8 mouse cellular contexts compared by ENCODE assay signal in the genomic region with DNA sequence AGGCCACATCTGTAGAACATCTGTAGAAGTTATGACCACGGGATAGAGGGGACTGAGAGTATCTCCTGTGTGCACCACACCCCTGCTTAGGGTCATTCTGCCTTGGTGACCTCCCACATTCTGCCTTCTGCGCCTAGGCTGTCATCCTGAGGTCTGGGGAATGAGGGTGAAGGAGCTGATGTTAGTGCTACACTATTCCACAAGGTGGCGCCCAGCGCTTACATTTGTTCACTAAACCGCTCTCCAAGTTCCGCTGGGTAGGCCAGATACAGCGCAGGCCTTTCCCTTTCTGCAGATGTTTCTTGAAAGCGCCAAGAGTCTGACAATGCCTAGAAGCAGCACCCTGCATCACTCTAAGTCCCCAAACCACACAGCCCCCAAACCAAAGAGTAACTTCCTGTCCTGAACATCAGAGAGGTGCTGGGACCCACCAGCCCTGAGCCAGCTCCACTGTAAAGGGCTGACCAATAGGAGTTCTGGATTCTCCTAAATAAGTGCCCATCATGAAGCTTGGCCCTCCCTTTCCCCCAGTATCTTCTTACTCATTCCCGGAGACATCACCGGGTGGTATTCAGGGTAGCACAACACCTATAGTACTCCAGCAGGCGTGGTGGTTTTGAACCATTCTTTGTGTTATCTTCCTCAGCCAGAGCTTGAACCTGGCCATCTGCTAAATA. TPM values are rescaled to one million over a fixed set of nuclear protein-coding genes. Genes with fewer than 3 reads are reported as not detected.
DNase-seq lines count a peak whose midpoint lies in the region; ATAC-seq and TF ChIP-seq lines count a peak whose summit lies in the region.

No protein-coding gene starts in this region.

- H3K27ac ChIP-seq in embryonic facial prominence, embryonic 15.5 days (replicated peaks), result no peak overlapping the region
- H3K27ac ChIP-seq in heart, embryonic 12.5 days (ENCODE audit: poor library complexity, severe bottlenecking), result no peak overlapping the region
- no peak overlapping the region for H3K27ac ChIP-seq in kidney, embryonic 16.5 days (ENCODE audit: low read length)
- H3K27ac ChIP-seq in testis, adult 2 months (ENCODE audit: control insufficient read depth, insufficient read depth, low read depth, low read length), result no peak overlapping the region

- H3K4me1 ChIP-seq in embryonic facial prominence, embryonic 15.5 days, result peaks cover 6% of the 10 kb centered on the region
- H3K4me1 ChIP-seq in heart, embryonic 12.5 days (replicated peaks), result no peaks in the 10 kb centered on the region
- H3K4me1 ChIP-seq in kidney, embryonic 16.5 days (ENCODE audit: insufficient read depth, low read length), result no peaks in the 10 kb centered on the region
- H3K4me1 ChIP-seq in testis, adult 2 months (ENCODE audit: control insufficient read depth, insufficient read depth, low read length), result no peaks in the 10 kb centered on the region

- H3K9me3 ChIP-seq in embryonic facial prominence, embryonic 15.5 days (replicated peaks), result no peaks in the 10 kb centered on the region
- H3K9me3 ChIP-seq in heart, embryonic 12.5 days (replicated peaks), result no peaks in the 10 kb centered on the region
- H3K9me3 ChIP-seq in kidney, embryonic 16.5 days (ENCODE audit: low read length), result no peaks in the 10 kb centered on the region

- H3K36me3 ChIP-seq in embryonic facial prominence, embryonic 15.5 days, result no peaks in the 10 kb centered on the region
- H3K36me3 ChIP-seq in heart, embryonic 12.5 days, result no peaks in the 10 kb centered on the region
- H3K36me3 ChIP-seq in kidney, embryonic 16.5 days (ENCODE audit: insufficient read depth, low read length), result no peaks in the 10 kb centered on the region
- no peaks in the 10 kb centered on the region for H3K36me3 ChIP-seq in testis, adult 2 months (ENCODE audit: control insufficient read depth, insufficient read depth, low read length)

- H3K9ac ChIP-seq in embryonic facial prominence, embryonic 15.5 days, result no peak overlapping the region
- H3K9ac ChIP-seq in heart, embryonic 12.5 days, result no peak overlapping the region
- H3K9ac ChIP-seq in kidney, embryonic 16.5 days (replicated peaks; ENCODE audit: low read length), result no peak overlapping the region

- peak; percentile 53; the same call in 1 of the 2 replicates for ATAC-seq in embryonic facial prominence, embryonic 15.5 days (ENCODE audit: insufficient number of reproducible peaks, low FRiP score, low TSS enrichment, low read depth)
- ATAC-seq in heart, embryonic 12.5 days (ENCODE audit: insufficient number of reproducible peaks, low FRiP score), result peak; percentile 16; the same call in 1 of the 2 replicates
- peak; percentile 87 for ATAC-seq in kidney, embryonic 16.5 days (ENCODE audit: low FRiP score, low TSS enrichment)

- peak; percentile 28 for DNase-seq in CD4-positive helper T cell, adult 2 months (ENCODE audit: low read depth, low spot score)
- DNase-seq in brain, adult 2 months (ENCODE audit: low read depth, low spot score), result peak; percentile 88
- DNase-seq in liver, result peak; percentile 73
- peak; percentile 28 to 34 for DNase-seq in natural killer cell, adult 2 months (ENCODE audit: low spot score in 2 of 2)

- H3K27me3 ChIP-seq in embryonic facial prominence, embryonic 15.5 days, result peaks cover 4% of the 10 kb centered on the region; the same call in 1 of the 2 replicates
- H3K27me3 ChIP-seq in heart, embryonic 12.5 days (replicated peaks), result no peaks in the 10 kb centered on the region; the same call in 1 of the 2 replicates
- H3K27me3 ChIP-seq in kidney, embryonic 16.5 days (ENCODE audit: insufficient read depth, low read length), result no peaks in the 10 kb centered on the region
- no peaks in the 10 kb centered on the region for H3K27me3 ChIP-seq in testis, adult 2 months (ENCODE audit: control insufficient read depth, insufficient read depth, low read length)

- H3K4me2 ChIP-seq in embryonic facial prominence, embryonic 15.5 days (replicated peaks), result no peak overlapping the region
- peak overlapping the region; percentile 32; the same call in 1 of the 2 replicates for H3K4me2 ChIP-seq in heart, embryonic 12.5 days
- H3K4me2 ChIP-seq in kidney, embryonic 16.5 days (replicated peaks; ENCODE audit: low read depth, low read length), result no peak overlapping the region

- H3K4me3 ChIP-seq in embryonic facial prominence, embryonic 15.5 days (replicated peaks), result no peak overlapping the region
- no peak overlapping the region for H3K4me3 ChIP-seq in heart, embryonic 12.5 days
- H3K4me3 ChIP-seq in kidney, embryonic 16.5 days (ENCODE audit: low read length), result no peak overlapping the region
- H3K4me3 ChIP-seq in testis, adult 2 months (ENCODE audit: control insufficient read depth, low read depth, low read length), result no peak overlapping the region

- peak; percentile 74; the same call in 1 of the 2 replicates for TF ChIP-seq CTCF in testis, adult 2 months (IDR thresholded peaks at IDR 0.05; ENCODE audit: control insufficient read depth, insufficient read depth, insufficient replicate concordance, low read depth, low read length)

- WGBS in embryonic facial prominence, embryonic 15.5 days, result 11% methylated on average over 11 of the region's 11 CpGs
- whole genome bisulfite sequencing in heart, embryonic 12.5 days, result 11% methylated on average over 11 of the region's 11 CpGs
- 9% methylated on average over 11 of the region's 11 CpGs for WGBS in kidney, embryonic 16.5 days

- TF ChIP-seq POLR2A in testis, adult 2 months (IDR thresholded peaks at IDR 0.05; ENCODE audit: control insufficient read depth, low read depth, low read length), result no peak

RNA-seq across cellular contexts. Expression of gene Anxa8, which starts 5.3 kb away (rescaled TPM):
- 80.4 and 86.4 TPM in 2 replicates for polyA plus RNA-seq in embryonic facial prominence, embryonic 15.5 days (2015; fragmentation: Nextera tagmentation; extraction: Ambion mirVana)
- 0.61 and 0.74 TPM in 2 replicates for polyA plus RNA-seq in heart, embryonic 12.5 days (2016; fragmentation: Nextera tagmentation; extraction: Ambion mirVana)
- 1.6 and 2.7 TPM in 2 replicates for polyA plus RNA-seq in kidney, embryonic 16.5 days (2015; fragmentation: Nextera tagmentation; extraction: Ambion mirVana)
- 0.08 and 0.21 TPM in 2 replicates for polyA plus RNA-seq in testis, adult 2 months (2012; rRNA removed)

RNA-seq across cellular contexts. Expression of gene A630023A22Rik, which starts 22.1 kb away (rescaled TPM):
- 0.41 TPM in 1 of 2 replicates, not detected in the other for polyA plus RNA-seq in embryonic facial prominence, embryonic 15.5 days (2015; fragmentation: Nextera tagmentation; extraction: Ambion mirVana)
- not detected in 2 replicates for polyA plus RNA-seq in heart, embryonic 12.5 days (2016; fragmentation: Nextera tagmentation; extraction: Ambion mirVana)
- polyA plus RNA-seq in kidney, embryonic 16.5 days (2015; fragmentation: Nextera tagmentation; extraction: Ambion mirVana), result not detected in 2 replicates
- 13.5 and 14.8 TPM in 2 replicates for polyA plus RNA-seq in testis, adult 2 months (2012; rRNA removed)

RNA-seq across cellular contexts. Expression of gene Antxrl, which starts 28.0 kb away (rescaled TPM):
- not detected in 2 replicates for polyA plus RNA-seq in embryonic facial prominence, embryonic 15.5 days (2015; fragmentation: Nextera tagmentation; extraction: Ambion mirVana)
- polyA plus RNA-seq in heart, embryonic 12.5 days (2016; fragmentation: Nextera tagmentation; extraction: Ambion mirVana), result not detected in 2 replicates
- polyA plus RNA-seq in kidney, embryonic 16.5 days (2015; fragmentation: Nextera tagmentation; extraction: Ambion mirVana), result not detected in 2 replicates
- polyA plus RNA-seq in testis, adult 2 months (2012; rRNA removed), result 194 and 204 TPM in 2 replicates

Comparison
In these comparisons a context has a peak if more than half of its experiments do, and no peak if none do; other contexts are left out.
1. DNase-seq: peak in every context shown above with its lines; median percentile 88 in brain, adult 2 months; 73 in liver; 31 in natural killer cell, adult 2 months; 28 in CD4-positive helper T cell, adult 2 months.
2. ATAC-seq: peak in every context shown above with its lines; median percentile 87 in kidney, embryonic 16.5 days; 53 in embryonic facial prominence, embryonic 15.5 days; 16 in heart, embryonic 12.5 days.
3. RNA of gene Anxa8, which starts 5.3 kb away (polyA plus RNA-seq): 80.4 to 86.4 TPM in embryonic facial prominence, embryonic 15.5 days; 1.6 to 2.7 TPM in kidney, embryonic 16.5 days, 0.61 to 0.74 TPM in heart, embryonic 12.5 days and 0.08 to 0.21 TPM in testis, adult 2 months; every median in the first group is over 10 times any median in the second.
4. RNA of gene A630023A22Rik, which starts 22.1 kb away (polyA plus RNA-seq): 13.5 to 14.8 TPM in testis, adult 2 months; not detected in kidney, embryonic 16.5 days, 0.41 TPM in embryonic facial prominence, embryonic 15.5 days and not detected in heart, embryonic 12.5 days; every median in the first group is over 10 times any median in the second.
5. RNA of gene Antxrl, which starts 28.0 kb away (polyA plus RNA-seq): 194 to 204 TPM in testis, adult 2 months; not detected in embryonic facial prominence, embryonic 15.5 days, not detected in heart, embryonic 12.5 days and not detected in kidney, embryonic 16.5 days; every median in the first group is over 100 times any median in the second.